Mouse (Mus musculus): ENCODE results near the gene Tnni2.

GRCm38 (mm10) chr7:142456806-142457205, 15.2 kb downstream of the Tnni2 start:
- TF ChIP-seq CTCF (IDR thresholded peaks at IDR 0.05; ENCODE audit: borderline replicate concordance, control insufficient read depth, extremely low read depth, insufficient read depth, low read length, poor library complexity) (no peak), POLR2A (IDR thresholded peaks at IDR 0.05; ENCODE audit: control insufficient read depth, extremely low read depth, insufficient read depth, low read length, poor library complexity) (no peak)
